Mouse (Mus musculus): Measurements from ENCODE around the gene Palld. TPM values are rescaled to one million over a fixed set of nuclear protein-coding genes. Genes with fewer than 3 reads are reported as not detected.

Gene Palld
- total and polyA plus RNA-seq, 3 experiments, result 0.33 TPM; not detected in 2

GRCm38 (mm10) chr8:61596889-61597288 lies 305.6 kb downstream of the Palld start:
- H3K4me3 ChIP-seq (ENCODE audit: low read depth, low read length), result no peak overlapping the region
- H3K27me3 ChIP-seq (ENCODE audit: insufficient read depth, low read length), result no peaks in the 10 kb centered on the region
- H3K36me3 ChIP-seq (replicated peaks), result no peaks in the 10 kb centered on the region
- no peak for TF ChIP-seq GATA1 (IDR thresholded peaks at IDR 0.05; ENCODE audit: borderline replicate concordance, low read length)
- no peak for TF ChIP-seq GATA2 (IDR thresholded peaks at IDR 0.05; ENCODE audit: borderline replicate concordance, low read depth, low read length)
- no peak for TF ChIP-seq CTCF (IDR thresholded peaks at IDR 0.05; ENCODE audit: low read depth, low read length)
- no peak for TF ChIP-seq POLR2AphosphoS5 (IDR thresholded peaks at IDR 0.05; ENCODE audit: insufficient replicate concordance, low read depth, low read length)
- TF ChIP-seq TAL1 (conservative IDR thresholded peaks at IDR 0.05; ENCODE audit: low read depth, low read length), result no peak
- H3K4me1 ChIP-seq (ENCODE audit: insufficient read depth, low read depth, low read length), result no peaks in the 10 kb centered on the region
- ATAC-seq (ENCODE audit: extremely low read depth, insufficient number of reproducible peaks, low FRiP score, poor library complexity, severe bottlenecking), result no peak
- H3K9me3 ChIP-seq (replicated peaks), result no peaks in the 10 kb centered on the region
- DNase-seq (ENCODE audit: low spot score), result no peak

DNA sequence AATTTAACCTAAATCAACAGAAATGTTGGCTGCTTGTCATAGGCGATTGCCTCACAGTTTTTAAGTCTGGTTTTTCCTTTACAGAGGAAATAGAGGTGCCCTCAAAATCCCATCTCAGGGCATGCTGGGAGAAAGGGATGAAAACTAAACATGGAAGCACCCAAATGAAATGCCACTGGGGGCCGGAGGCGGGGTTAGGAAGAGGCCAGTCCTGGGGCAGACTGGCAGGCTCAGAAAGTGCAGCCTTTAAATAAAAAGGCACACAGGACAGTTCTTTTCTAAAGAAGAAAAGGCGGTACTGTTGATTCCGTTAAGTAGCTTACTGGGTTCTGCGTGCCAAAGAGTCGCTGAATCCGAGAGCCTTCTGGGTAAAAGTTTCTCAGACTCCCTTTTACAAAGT lies 311.0 kb downstream of the Palld start:
- ATAC-seq (ENCODE audit: extremely low read depth, insufficient number of reproducible peaks, low FRiP score, poor library complexity, severe bottlenecking) (no peak), DNase-seq (ENCODE audit: low spot score) (no peak)

GRCm38 (mm10) chr8:61590551-61591431 lies 311.7 kb downstream of the Palld start:
- no peak for ATAC-seq (ENCODE audit: extremely low read depth, insufficient number of reproducible peaks, low FRiP score, poor library complexity, severe bottlenecking)
- H3K36me3 ChIP-seq (replicated peaks), result no peaks in the 10 kb centered on the region
- peaks cover 11% of the 10 kb centered on the region for H3K27me3 ChIP-seq (ENCODE audit: insufficient read depth, low read length)
- H3K4me1 ChIP-seq (ENCODE audit: insufficient read depth, low read depth, low read length), result no peaks in the 10 kb centered on the region
- H3K4me3 ChIP-seq (ENCODE audit: low read depth, low read length), result no peak overlapping the region
- no peak for TF ChIP-seq GATA1 (IDR thresholded peaks at IDR 0.05; ENCODE audit: borderline replicate concordance, low read length)
- TF ChIP-seq TAL1 (conservative IDR thresholded peaks at IDR 0.05; ENCODE audit: low read depth, low read length), result no peak
- TF ChIP-seq CTCF (IDR thresholded peaks at IDR 0.05; ENCODE audit: low read depth, low read length), result no peak
- no peak for TF ChIP-seq POLR2AphosphoS5 (IDR thresholded peaks at IDR 0.05; ENCODE audit: insufficient replicate concordance, low read depth, low read length)
- no peak for TF ChIP-seq GATA2 (IDR thresholded peaks at IDR 0.05; ENCODE audit: borderline replicate concordance, low read depth, low read length)
- DNase-seq (ENCODE audit: low spot score), result no peak
- H3K9me3 ChIP-seq (replicated peaks), result no peaks in the 10 kb centered on the region

More for the DNA sequence above, 311.0 kb downstream of the Palld start:
- Histone ChIP-seq H3K4me3 (ENCODE audit: low read depth, low read length) (no peak overlapping the region), H3K36me3 (replicated peaks) (no peaks in the 10 kb centered on the region), H3K27me3 (ENCODE audit: insufficient read depth, low read length) (peaks cover 11% of the 10 kb centered on the region; the same call in 1 of the 2 replicates), H3K9me3 (replicated peaks) (no peaks in the 10 kb centered on the region), H3K4me1 (ENCODE audit: insufficient read depth, low read depth, low read length) (no peaks in the 10 kb centered on the region)
- TF ChIP-seq POLR2AphosphoS5 (IDR thresholded peaks at IDR 0.05; ENCODE audit: insufficient replicate concordance, low read depth, low read length) (no peak), TAL1 (conservative IDR thresholded peaks at IDR 0.05; ENCODE audit: low read depth, low read length) (no peak), GATA2 (IDR thresholded peaks at IDR 0.05; ENCODE audit: borderline replicate concordance, low read depth, low read length) (no peak), CTCF (IDR thresholded peaks at IDR 0.05; ENCODE audit: low read depth, low read length) (no peak), GATA1 (IDR thresholded peaks at IDR 0.05; ENCODE audit: borderline replicate concordance, low read length) (no peak)

DNA sequence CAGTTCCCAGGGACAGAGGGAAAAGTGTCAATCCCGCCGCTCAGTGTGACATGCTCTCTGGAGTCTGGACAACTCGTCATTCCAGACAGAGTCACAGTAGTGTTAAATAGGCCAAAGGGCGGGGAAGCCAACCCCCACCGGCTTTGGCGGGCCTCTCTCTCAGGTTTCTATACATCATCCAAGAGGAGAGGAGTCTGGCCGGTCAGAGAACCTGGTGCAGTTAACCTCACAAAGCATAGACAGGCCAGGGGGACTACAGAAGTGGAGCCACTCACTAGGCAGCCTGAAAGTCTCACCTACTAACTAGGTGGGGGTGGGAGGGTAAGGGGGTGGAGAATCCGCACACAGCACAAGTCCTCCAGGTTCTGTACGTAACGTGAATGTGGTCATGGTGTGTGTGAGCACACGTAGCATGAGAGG lies 312.5 kb downstream of the Palld start:
- no peaks in the 10 kb centered on the region for H3K36me3 ChIP-seq (replicated peaks)
- ATAC-seq (ENCODE audit: extremely low read depth, insufficient number of reproducible peaks, low FRiP score, poor library complexity, severe bottlenecking) (no peak), DNase-seq (ENCODE audit: low spot score) (no peak)
- H3K4me1 ChIP-seq (ENCODE audit: insufficient read depth, low read depth, low read length), result no peaks in the 10 kb centered on the region
- H3K27me3 ChIP-seq (ENCODE audit: insufficient read depth, low read length), result peaks cover 11% of the 10 kb centered on the region
- no peak overlapping the region for H3K4me3 ChIP-seq (ENCODE audit: low read depth, low read length)
- H3K9me3 ChIP-seq (replicated peaks), result no peaks in the 10 kb centered on the region
- no peak for TF ChIP-seq GATA1 (IDR thresholded peaks at IDR 0.05; ENCODE audit: borderline replicate concordance, low read length)
- TF ChIP-seq GATA2 (IDR thresholded peaks at IDR 0.05; ENCODE audit: borderline replicate concordance, low read depth, low read length), result no peak
- no peak for TF ChIP-seq CTCF (IDR thresholded peaks at IDR 0.05; ENCODE audit: low read depth, low read length)
- no peak for TF ChIP-seq TAL1 (conservative IDR thresholded peaks at IDR 0.05; ENCODE audit: low read depth, low read length)
- no peak for TF ChIP-seq POLR2AphosphoS5 (IDR thresholded peaks at IDR 0.05; ENCODE audit: insufficient replicate concordance, low read depth, low read length)

DNA sequence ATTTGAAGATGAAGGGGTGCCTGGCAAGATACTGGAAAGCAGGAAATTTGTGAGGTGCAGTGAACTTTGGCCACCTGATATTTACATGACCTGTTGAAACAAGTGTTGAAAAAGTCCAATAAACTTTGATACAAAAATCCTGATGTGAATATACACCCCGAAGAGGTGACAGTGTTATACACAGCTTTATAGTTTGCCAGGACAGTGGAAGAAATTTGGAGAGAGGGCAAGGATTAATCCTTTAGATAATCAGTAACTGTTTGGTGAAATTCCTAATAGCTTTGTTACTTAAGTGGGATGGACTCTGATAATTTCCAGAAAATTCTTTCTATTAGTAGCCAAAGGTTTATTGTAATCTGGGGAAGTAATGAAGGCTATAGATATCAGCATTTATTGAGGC lies 314.2 kb downstream of the Palld start:
- ATAC-seq (ENCODE audit: extremely low read depth, insufficient number of reproducible peaks, low FRiP score, poor library complexity, severe bottlenecking), result no peak

DNA sequence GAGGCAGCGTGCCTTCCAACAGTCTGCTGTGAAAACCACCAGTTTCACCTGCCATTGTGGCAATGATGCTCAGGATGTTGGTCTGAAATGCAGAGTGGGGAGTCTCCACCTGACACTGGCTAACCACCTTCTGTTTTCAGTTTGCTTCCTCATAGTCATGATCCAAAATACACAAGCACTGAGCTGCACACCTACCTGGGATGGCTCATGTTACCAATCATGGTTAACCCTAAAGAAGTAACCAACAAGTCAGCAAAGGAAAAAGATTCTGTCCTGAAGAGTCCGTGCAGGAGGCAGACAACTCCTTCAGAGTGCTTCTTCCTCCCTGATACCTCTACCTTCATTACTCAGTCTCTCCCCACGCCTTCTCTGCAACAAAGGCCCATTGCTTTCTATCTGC lies 314.8 kb downstream of the Palld start:
- no peaks in the 10 kb centered on the region for H3K4me1 ChIP-seq (ENCODE audit: insufficient read depth, low read depth, low read length)
- ATAC-seq (ENCODE audit: extremely low read depth, insufficient number of reproducible peaks, low FRiP score, poor library complexity, severe bottlenecking) (no peak), DNase-seq (ENCODE audit: low spot score) (no peak)

More for the DNA sequence above, 314.2 kb downstream of the Palld start:
- Histone ChIP-seq H3K36me3 (replicated peaks) (no peaks in the 10 kb centered on the region), H3K4me1 (ENCODE audit: insufficient read depth, low read depth, low read length) (no peaks in the 10 kb centered on the region), H3K4me3 (ENCODE audit: low read depth, low read length) (no peak overlapping the region), H3K9me3 (replicated peaks) (no peaks in the 10 kb centered on the region), H3K27me3 (ENCODE audit: insufficient read depth, low read length) (peaks cover 11% of the 10 kb centered on the region)
- no peak for DNase-seq (ENCODE audit: low spot score)
- TF ChIP-seq POLR2AphosphoS5 (IDR thresholded peaks at IDR 0.05; ENCODE audit: insufficient replicate concordance, low read depth, low read length), result no peak
- TF ChIP-seq GATA1 (IDR thresholded peaks at IDR 0.05; ENCODE audit: borderline replicate concordance, low read length), result no peak
- TF ChIP-seq TAL1 (conservative IDR thresholded peaks at IDR 0.05; ENCODE audit: low read depth, low read length), result no peak
- TF ChIP-seq GATA2 (IDR thresholded peaks at IDR 0.05; ENCODE audit: borderline replicate concordance, low read depth, low read length), result no peak
- TF ChIP-seq CTCF (IDR thresholded peaks at IDR 0.05; ENCODE audit: low read depth, low read length), result no peak

More for the DNA sequence above, 314.8 kb downstream of the Palld start:
- Histone ChIP-seq H3K27me3 (ENCODE audit: insufficient read depth, low read length) (peaks cover 11% of the 10 kb centered on the region), H3K9me3 (replicated peaks) (no peaks in the 10 kb centered on the region), H3K4me3 (ENCODE audit: low read depth, low read length) (no peak overlapping the region), H3K36me3 (replicated peaks) (no peaks in the 10 kb centered on the region)
- TF ChIP-seq TAL1 (conservative IDR thresholded peaks at IDR 0.05; ENCODE audit: low read depth, low read length) (no peak), GATA1 (IDR thresholded peaks at IDR 0.05; ENCODE audit: borderline replicate concordance, low read length) (no peak), GATA2 (IDR thresholded peaks at IDR 0.05; ENCODE audit: borderline replicate concordance, low read depth, low read length) (no peak), POLR2AphosphoS5 (IDR thresholded peaks at IDR 0.05; ENCODE audit: insufficient replicate concordance, low read depth, low read length) (no peak), CTCF (IDR thresholded peaks at IDR 0.05; ENCODE audit: low read depth, low read length) (no peak)
